Mouse (Mus musculus) CH12.LX (cell line): ENCODE data around the gene Slc10a7. TPM values are rescaled to one million over a fixed set of nuclear protein-coding genes. Genes with fewer than 3 reads are reported as not detected.

Source experiments
- DNase-seq: peaks from one replicate; pipeline ENCODE4 v3.0.0-alpha.2; 2013; ENCODE audit errors: extremely low read depth
- H3K27ac ChIP-seq: 2 replicates; pipeline ENCODE4 v1.5.1; 2012; ENCODE audit warnings: low read depth, mild to moderate bottlenecking, control low read depth, moderate library complexity; ENCODE audit not compliant: insufficient read depth
- H3K27me3 ChIP-seq: replicated peaks from 2 replicates; pipeline ENCODE3; 2012; ENCODE audit warnings: inconsistent platforms
- H3K36me3 ChIP-seq, 2 experiments: replicated peaks in 1 of 2; 2 replicates each; pipeline versions ENCODE3 to v1.6.1; 2012; ENCODE audit warnings: inconsistent platforms in 1 of 2, low read length in 1 of 2, mild to moderate bottlenecking in 1 of 2, mixed read lengths in 1 of 2, moderate library complexity in 1 of 2; ENCODE audit not compliant: control insufficient read depth in 1 of 2, insufficient read depth in 1 of 2
- H3K4me1 ChIP-seq, 2 experiments: 2 replicates each; pipeline ENCODE4 v1.6.1; 2012; ENCODE audit warnings: inconsistent platforms in 1 of 2, moderate library complexity in 1 of 2; ENCODE audit not compliant: insufficient read depth in 2 of 2, control insufficient read depth in 1 of 2
- H3K4me2 ChIP-seq: 2 replicates; pipeline ENCODE4 v1.6.1; 2012; ENCODE audit warnings: low read depth, mild to moderate bottlenecking, control low read depth; ENCODE audit not compliant: poor library complexity, insufficient read depth, severe bottlenecking
- H3K4me3 ChIP-seq, 3 experiments: fragments of 150-350 bp in 1 of 3; sonication (generic) in 1 of 3; replicated peaks in 1 of 3; 2 replicates each; pipeline versions ENCODE3 to v1.5.1; 2011 to 2012; ENCODE audit warnings: low read depth in 2 of 3, low read length in 2 of 3, mild to moderate bottlenecking in 2 of 3, moderate library complexity in 2 of 3, control low read depth in 1 of 3, improper control_type of control experiment in 1 of 3, inconsistent platforms in 1 of 3, mixed read lengths in 1 of 3; ENCODE audit not compliant: poor library complexity in 1 of 3
- H3K79me2 ChIP-seq: replicated peaks from 2 replicates; pipeline ENCODE4 v1.6.1; 2012; ENCODE audit warnings: mild to moderate bottlenecking, moderate library complexity; ENCODE audit not compliant: control insufficient read depth, poor library complexity, insufficient read depth, severe bottlenecking; ENCODE audit errors: extremely low read depth
- H3K9ac ChIP-seq: 2 replicates; pipeline ENCODE4 v1.6.1; 2012; ENCODE audit warnings: low read depth, mild to moderate bottlenecking, control low read depth, moderate library complexity; ENCODE audit not compliant: insufficient read depth
- H3K9me3 ChIP-seq: replicated peaks from 2 replicates; pipeline ENCODE3; 2012; ENCODE audit warnings: low read length, inconsistent platforms, mixed read lengths
- CHD1 ChIP-seq: IDR thresholded peaks from 2 replicates; pipeline ENCODE4 v1.6.1; 2012; ENCODE audit warnings: low read depth, low read length, improper control_type of control experiment, inconsistent platforms
- CHD2 ChIP-seq: IDR thresholded peaks from 2 replicates; pipeline ENCODE4 v1.6.1; 2011; ENCODE audit warnings: low read length, improper control_type of control experiment
- CTCF ChIP-seq, 2 experiments: IDR thresholded peaks in 1 of 2; conservative IDR thresholded peaks in 1 of 2; 2 replicates each; pipeline ENCODE4 v1.5.1; 2011 to 2012; ENCODE audit warnings: low read depth in 2 of 2, low read length in 2 of 2, improper control_type of control experiment in 1 of 2, inconsistent platforms in 1 of 2, mild to moderate bottlenecking in 1 of 2, moderate library complexity in 1 of 2
- E2F4 ChIP-seq: IDR thresholded peaks from 2 replicates; pipeline ENCODE4 v1.6.1; 2011; ENCODE audit warnings: low read depth, low read length, improper control_type of control experiment; ENCODE audit not compliant: insufficient replicate concordance
- ELF1 ChIP-seq: IDR thresholded peaks from 2 replicates; pipeline ENCODE4 v1.6.1; 2014; ENCODE audit warnings: low read depth, mild to moderate bottlenecking, inconsistent platforms, low read length, improper control_type of control experiment
- GABPA ChIP-seq: IDR thresholded peaks from 2 replicates; pipeline ENCODE4 v1.6.1; 2012; ENCODE audit warnings: low read depth, low read length, improper control_type of control experiment, inconsistent platforms; ENCODE audit not compliant: insufficient replicate concordance
- HCFC1 ChIP-seq: IDR thresholded peaks from 2 replicates; pipeline ENCODE4 v1.6.1; 2012; ENCODE audit warnings: low read depth, mild to moderate bottlenecking, inconsistent platforms, low read length, improper control_type of control experiment
- IRF4 ChIP-seq: IDR thresholded peaks from 2 replicates; pipeline ENCODE4 v1.6.1; 2014; ENCODE audit warnings: low read depth, mild to moderate bottlenecking, inconsistent platforms, low read length, improper control_type of control experiment
- MAFK ChIP-seq: IDR thresholded peaks from 2 replicates; pipeline ENCODE4 v1.6.1; 2011; ENCODE audit warnings: low read length, improper control_type of control experiment; ENCODE audit not compliant: insufficient replicate concordance
- MAZ ChIP-seq: IDR thresholded peaks from 2 replicates; pipeline ENCODE4 v1.6.1; 2012; ENCODE audit warnings: low read depth, mild to moderate bottlenecking, inconsistent platforms, low read length, improper control_type of control experiment, moderate library complexity
- MEF2A ChIP-seq: IDR thresholded peaks from 2 replicates; pipeline ENCODE4 v1.6.1; 2014; ENCODE audit warnings: low read depth, mild to moderate bottlenecking, inconsistent platforms, low read length, improper control_type of control experiment, borderline replicate concordance
- MXI1 ChIP-seq: IDR thresholded peaks from 2 replicates; pipeline ENCODE4 v1.6.1; 2011; ENCODE audit warnings: mild to moderate bottlenecking, low read depth, low read length, improper control_type of control experiment
- MYC ChIP-seq: IDR thresholded peaks from 2 replicates; pipeline ENCODE4 v1.6.1; 2011; ENCODE audit warnings: low read depth, mild to moderate bottlenecking, improper control_type of control experiment, low read length
- NELFE ChIP-seq: IDR thresholded peaks from 2 replicates; pipeline ENCODE4 v1.6.1; 2011; ENCODE audit warnings: low read depth, low read length, improper control_type of control experiment
- NRF1 ChIP-seq: IDR thresholded peaks from 2 replicates; pipeline ENCODE4 v1.6.1; 2014; ENCODE audit warnings: low read depth, mild to moderate bottlenecking, inconsistent platforms, low read length, improper control_type of control experiment, moderate library complexity
- PAX5 ChIP-seq: IDR thresholded peaks from 2 replicates; pipeline ENCODE4 v1.6.1; 2012; ENCODE audit warnings: low read length, inconsistent platforms, mixed read lengths
- POLR2A ChIP-seq: IDR thresholded peaks from 2 replicates; pipeline ENCODE4 v1.6.1; 2011; ENCODE audit warnings: low read depth, mild to moderate bottlenecking, improper control_type of control experiment, low read length
- RAD21 ChIP-seq: IDR thresholded peaks from 2 replicates; pipeline ENCODE4 v1.6.1; 2011; ENCODE audit warnings: low read depth, mild to moderate bottlenecking, low read length, improper control_type of control experiment, moderate library complexity
- RCOR1 ChIP-seq: conservative IDR thresholded peaks from 2 replicates; pipeline ENCODE4 v1.6.1; 2012; ENCODE audit warnings: low read depth, mild to moderate bottlenecking, inconsistent platforms, low read length, improper control_type of control experiment
- SIN3A ChIP-seq: IDR thresholded peaks from 2 replicates; pipeline ENCODE4 v1.6.1; 2012; ENCODE audit warnings: low read length, improper control_type of control experiment, inconsistent platforms
- TBP ChIP-seq: conservative IDR thresholded peaks from 2 replicates; pipeline ENCODE4 v1.6.1; 2011; ENCODE audit warnings: low read depth, low read length, improper control_type of control experiment
- TCF12 ChIP-seq: IDR thresholded peaks from 2 replicates; pipeline ENCODE4 v1.6.1; 2014; ENCODE audit warnings: low read depth, mild to moderate bottlenecking, inconsistent platforms, low read length, improper control_type of control experiment
- ZKSCAN1 ChIP-seq: IDR thresholded peaks from 2 replicates; pipeline ENCODE4 v1.6.1; 2012; ENCODE audit warnings: low read depth, inconsistent platforms, low read length, improper control_type of control experiment, borderline replicate concordance
- ZNF384 ChIP-seq: IDR thresholded peaks from 2 replicates; pipeline ENCODE4 v1.6.1; 2012; ENCODE audit warnings: low read depth, low read length, improper control_type of control experiment, inconsistent platforms
- dilution Hi-C: fragments of 300-500 bp; cut with MboI; formaldehyde crosslinking; loops from 2 replicates; pipeline ENCODE4 v1.14.3; 2020; ENCODE audit warnings: low sequenced_read_pairs; ENCODE audit not compliant: extremely low pct_unique_long_range_greater_than_20kb, extremely low pct_ligation_motif_present
- in situ Hi-C: fragments of 300-500 bp; cut with MboI; formaldehyde crosslinking; loops from 3 replicates; pipeline ENCODE4 v1.14.3; 2019; ENCODE audit warnings: low sequenced_read_pairs, low pct_ligation_motif_present, low pct_unique_long_range_greater_than_20kb, mixed read lengths
- polyA plus RNA-seq: library from polyadenylated mRNA; unstranded; fragments of >175 nt; gene quantifications from 2 replicates; pipeline ENCODE4 v1.2.1, GENCODE M21; 2012; ENCODE audit warnings: low read depth; ENCODE audit not compliant: insufficient read length
- total RNA-seq, 2 experiments: library from RNA; depleted of rRNA; stranded (reverse); fragments of 300-350 nt in 1 of 2; fragments of >200 nt in 1 of 2; gene quantifications; 2 replicates each; pipeline ENCODE4 v1.2.3; 2012 to 2014

The Slc10a7 gene
- total and polyA plus RNA-seq, 3 experiments: 10.8 to 20.4 (median 16.3) TPM

DNA sequence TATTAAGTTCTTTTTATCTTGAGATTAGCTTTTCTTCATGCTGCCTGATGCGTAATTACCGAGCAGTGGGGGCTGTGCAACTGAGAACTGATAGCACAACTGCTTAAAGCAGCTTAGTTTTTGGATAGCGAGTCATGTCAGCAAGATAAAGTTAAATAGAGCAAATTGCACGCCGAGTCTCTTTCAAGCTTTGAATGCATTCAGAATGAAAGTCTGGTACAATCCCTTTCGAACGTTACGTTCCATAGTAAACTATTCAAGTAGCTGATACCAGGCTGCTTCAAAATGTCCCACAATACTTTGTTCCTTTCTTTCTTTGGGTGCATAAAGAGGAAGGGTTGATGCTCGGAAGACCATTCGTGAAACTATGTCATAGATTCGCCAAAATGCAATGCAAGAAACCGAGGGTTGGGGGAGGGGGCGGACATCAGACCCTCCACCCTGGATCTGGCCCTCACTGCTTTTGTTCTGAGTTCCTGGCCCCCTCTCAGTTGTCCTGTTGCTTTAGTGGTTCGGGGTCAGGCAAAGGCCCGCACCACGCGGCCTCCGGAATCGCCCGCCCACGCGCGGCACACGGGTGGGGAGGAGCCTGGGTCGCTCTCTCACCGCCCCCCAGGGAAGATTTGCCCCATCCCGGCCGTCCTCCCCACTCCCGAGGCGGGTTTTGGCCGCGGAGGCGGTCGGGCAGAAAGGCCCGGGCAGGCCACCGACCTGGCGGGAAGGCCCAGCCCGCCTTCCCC, 997 bp upstream of the Slc10a7 start (continued):
- no peak for TF ChIP-seq MEF2A
- TF ChIP-seq MYC: peak; percentile 48; the same call in 1 of the 2 replicates
- TF ChIP-seq CHD1: no peak
- TF ChIP-seq RCOR1: 0 out of 2 replicates have a peak, but pooled peaks have one; percentile 53
- TF ChIP-seq SIN3A: peak; percentile 13; the same call in 1 of the 2 replicates
- no peak for TF ChIP-seq HCFC1
- no peak for TF ChIP-seq GABPA
- TF ChIP-seq PAX5: no peak
- TF ChIP-seq NELFE: no peak
- TF ChIP-seq MXI1: no peak
- no peak for TF ChIP-seq ZNF384
- TF ChIP-seq RAD21: no peak
- no peak for TF ChIP-seq E2F4
- no peak for TF ChIP-seq MAZ

DNA sequence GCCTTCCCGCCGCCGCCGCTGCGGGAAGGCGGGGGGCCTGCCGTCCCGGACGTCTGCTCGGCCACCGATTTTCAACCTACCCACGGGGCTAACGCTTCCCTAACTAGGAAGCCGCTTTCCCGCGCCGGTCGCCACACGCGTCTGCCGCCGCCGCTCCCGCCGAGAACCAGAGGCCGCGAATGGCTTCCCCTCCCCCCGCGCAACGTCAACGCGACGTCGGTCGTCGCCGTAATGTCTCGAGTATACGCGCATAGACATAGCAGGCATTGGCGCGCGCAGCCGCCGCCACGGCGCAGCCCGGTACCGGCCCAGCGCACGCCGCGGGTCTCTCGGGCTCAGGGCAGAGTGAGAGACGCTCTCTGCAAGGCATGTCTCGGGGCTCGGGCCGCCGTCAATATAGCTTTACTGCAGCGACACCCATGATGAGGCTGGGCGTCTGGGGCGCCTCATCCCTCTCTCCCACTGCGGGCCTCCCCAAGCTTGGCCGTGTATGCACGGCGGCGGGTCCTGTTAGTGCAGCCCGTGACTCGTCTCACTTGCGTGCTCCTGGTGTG, 350 bp upstream of the Slc10a7 start, which contains the start of gene Rbmxl1:
TSS of gene Rbmxl1 (minus strand) at position 180 of the 554 bp plus-strand sequence.
- Histone ChIP-seq H3K27me3 (no peaks in the 10 kb centered on the region), H3K79me2 (peaks cover 22% of the 10 kb centered on the region), H3K9ac (peak within 1 kb of the TSS; percentile 96), H3K4me3 (peak within 1 kb of the TSS; percentile 88 to 94 (median 91)), H3K9me3 (no peaks in the 10 kb centered on the region), H3K27ac (peak within 1 kb of the TSS; percentile 72)
- dilution Hi-C loops: no loop called here
- DNase-seq: peak; percentile 83
- TF ChIP-seq POLR2A (peak; percentile 70; the same call in 1 of the 2 replicates), RAD21 (no peak), MAZ (no peak), MAFK (no peak), IRF4 (peak; percentile 24; the same call in 1 of the 2 replicates), TCF12 (peak; percentile 65), CTCF (conservative IDR thresholded peaks at IDR 0.05 in 1 of 2, IDR thresholded peaks at IDR 0.05 in 1 of 2; ENCODE audit: low read depth in 2 of 2, low read length in 2 of 2) (no peak), CHD2 (peak; percentile 65), CHD1 (no peak), MYC (no peak), NRF1 (peak; percentile 60), ELF1 (peak; percentile 19; the same call in 1 of the 2 replicates), HCFC1 (peak; percentile 63), NELFE (peak; percentile 67), TBP (0 out of 2 replicates have a peak, but pooled peaks have one; percentile 49), MXI1 (peak; percentile 99), ZKSCAN1 (no peak), SIN3A (0 out of 2 replicates have a peak, but pooled peaks have one; percentile 10), GABPA (no peak), MEF2A (no peak)
- TF ChIP-seq, all 38 proteins: peak for 11
- in situ Hi-C loops: no loop called here
- Histone ChIP-seq H3K4me1 (peaks cover 6 to 20% of the 10 kb centered on the region in 2 experiments), H3K36me3 (peaks cover 11 to 30% of the 10 kb centered on the region in 2 experiments), H3K4me2 (peak within 1 kb of the TSS; percentile 62)
